Mouse (Mus musculus): Measurements from ENCODE around the gene Ptbp3. TPM values are rescaled to one million over a fixed set of nuclear protein-coding genes. Genes with fewer than 3 reads are reported as not detected.
"Not testable (repeated sequence)": the region's sequence is repeated elsewhere in the genome, so short reads cannot be mapped to it uniquely, and the experiment has no call there.

Gene Ptbp3
- polyA plus RNA-seq, 1 experiment: 13.6 TPM

DNA sequence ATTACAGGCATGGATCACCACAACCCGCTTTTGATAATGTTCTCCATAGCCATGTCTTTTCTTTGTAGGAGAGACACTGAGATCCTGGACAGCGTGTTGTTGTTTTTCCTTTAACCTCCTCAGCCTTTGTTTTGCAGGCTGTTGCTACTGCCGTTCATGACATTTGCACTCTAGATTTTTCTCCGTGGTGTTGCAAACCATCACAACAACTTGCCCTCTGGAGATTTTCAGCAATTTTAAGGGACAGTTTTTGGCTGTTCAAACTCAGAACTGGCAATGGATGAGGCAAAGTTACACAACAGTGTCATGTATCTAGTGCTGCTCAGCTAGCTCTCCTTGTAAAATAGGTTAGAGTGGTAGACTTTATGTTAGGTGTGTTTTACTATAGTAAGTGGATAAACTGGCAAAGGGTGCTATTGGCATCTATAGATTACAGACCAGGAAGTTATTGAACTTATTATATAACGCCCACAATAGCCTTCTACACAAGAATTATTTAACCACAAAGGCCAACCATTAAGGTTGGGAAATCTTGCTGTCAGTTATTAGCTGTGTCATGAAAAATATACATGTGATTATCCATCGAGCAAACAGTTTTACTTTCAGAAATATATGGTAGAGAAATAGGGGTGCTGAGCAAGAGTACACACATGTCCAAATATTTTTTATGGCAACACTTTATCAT, 18.6 kb upstream of the Ptbp3 start:
- Histone ChIP-seq H3K27ac (ENCODE audit: control insufficient read depth, insufficient read depth, low read depth, low read length) (no peak overlapping the region), H3K27me3 (ENCODE audit: control insufficient read depth, insufficient read depth, low read length) (no peaks in the 10 kb centered on the region), H3K36me3 (ENCODE audit: control insufficient read depth, insufficient read depth, low read length) (no peaks in the 10 kb centered on the region), H3K4me3 (ENCODE audit: control insufficient read depth, low read depth, low read length) (no peak overlapping the region), H3K4me1 (ENCODE audit: control insufficient read depth, insufficient read depth, low read length) (no peaks in the 10 kb centered on the region)
- TF ChIP-seq POLR2A (IDR thresholded peaks at IDR 0.05; ENCODE audit: control insufficient read depth, low read depth, low read length) (no peak), CTCF (IDR thresholded peaks at IDR 0.05; ENCODE audit: control insufficient read depth, insufficient read depth, insufficient replicate concordance, low read depth, low read length) (no peak)

DNA sequence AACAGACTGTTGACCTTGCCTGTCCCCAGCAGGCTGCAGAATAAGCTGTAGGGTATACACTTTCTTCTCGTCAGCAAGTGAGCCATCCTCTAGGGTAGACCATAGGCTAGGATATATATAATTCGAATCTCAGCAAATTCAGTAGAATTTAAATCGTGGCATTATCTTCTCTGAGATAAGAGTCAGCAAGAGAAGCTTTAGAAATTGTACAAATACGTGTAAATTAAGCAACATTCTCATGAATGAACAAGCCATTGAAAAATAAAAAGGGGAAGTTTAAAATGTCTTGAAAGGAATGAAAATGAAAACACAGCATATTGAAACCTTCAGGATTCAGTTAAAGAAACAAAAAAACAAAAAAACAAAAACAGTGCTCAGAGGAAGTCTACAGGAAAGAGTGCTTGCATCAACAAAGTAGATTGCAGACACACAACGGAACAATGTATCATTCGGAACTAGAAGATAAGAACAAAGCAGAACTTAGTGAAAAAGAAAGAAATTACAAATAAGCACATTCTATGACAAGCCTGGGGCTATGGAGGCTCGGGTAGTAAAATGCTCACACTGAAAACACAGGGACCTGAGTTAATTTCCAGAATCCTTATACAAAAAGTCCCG, 16.5 kb upstream of the Ptbp3 start:
- no peak overlapping the region for H3K4me3 ChIP-seq (ENCODE audit: control insufficient read depth, low read depth, low read length)
- TF ChIP-seq POLR2A (IDR thresholded peaks at IDR 0.05; ENCODE audit: control insufficient read depth, low read depth, low read length): no peak
- TF ChIP-seq CTCF (IDR thresholded peaks at IDR 0.05; ENCODE audit: control insufficient read depth, insufficient read depth, insufficient replicate concordance, low read depth, low read length): no peak
- no peaks in the 10 kb centered on the region for H3K27me3 ChIP-seq (ENCODE audit: control insufficient read depth, insufficient read depth, low read length)
- no peak overlapping the region for H3K27ac ChIP-seq (ENCODE audit: control insufficient read depth, insufficient read depth, low read depth, low read length)
- H3K36me3 ChIP-seq (ENCODE audit: control insufficient read depth, insufficient read depth, low read length): no peaks in the 10 kb centered on the region
- H3K4me1 ChIP-seq (ENCODE audit: control insufficient read depth, insufficient read depth, low read length): no peaks in the 10 kb centered on the region

DNA sequence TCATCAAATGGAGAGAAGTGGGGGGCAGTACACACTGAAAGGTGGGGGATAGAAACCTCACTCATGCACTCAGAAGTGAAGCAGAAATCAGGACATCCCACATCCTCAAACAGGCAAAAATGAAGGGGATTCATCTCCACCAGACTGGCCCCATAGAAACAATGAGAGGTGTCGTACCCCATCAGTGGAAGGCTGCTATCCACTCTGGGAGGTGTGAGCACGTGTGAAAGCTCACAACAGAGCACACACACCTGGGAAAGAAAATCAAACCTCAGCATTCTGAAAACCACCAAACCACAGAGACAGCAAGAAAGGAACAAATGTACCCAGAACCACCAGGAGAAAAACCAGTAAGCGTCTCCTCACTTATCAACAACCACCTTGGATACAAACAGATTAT, 15.0 kb upstream of the Ptbp3 start:
- TF ChIP-seq POLR2A (IDR thresholded peaks at IDR 0.05; ENCODE audit: control insufficient read depth, low read depth, low read length): no peak
- TF ChIP-seq CTCF (IDR thresholded peaks at IDR 0.05; ENCODE audit: control insufficient read depth, insufficient read depth, insufficient replicate concordance, low read depth, low read length): no peak
- Histone ChIP-seq H3K27ac (ENCODE audit: control insufficient read depth, insufficient read depth, low read depth, low read length) (no peak overlapping the region), H3K4me1 (ENCODE audit: control insufficient read depth, insufficient read depth, low read length) (no peaks in the 10 kb centered on the region)

DNA sequence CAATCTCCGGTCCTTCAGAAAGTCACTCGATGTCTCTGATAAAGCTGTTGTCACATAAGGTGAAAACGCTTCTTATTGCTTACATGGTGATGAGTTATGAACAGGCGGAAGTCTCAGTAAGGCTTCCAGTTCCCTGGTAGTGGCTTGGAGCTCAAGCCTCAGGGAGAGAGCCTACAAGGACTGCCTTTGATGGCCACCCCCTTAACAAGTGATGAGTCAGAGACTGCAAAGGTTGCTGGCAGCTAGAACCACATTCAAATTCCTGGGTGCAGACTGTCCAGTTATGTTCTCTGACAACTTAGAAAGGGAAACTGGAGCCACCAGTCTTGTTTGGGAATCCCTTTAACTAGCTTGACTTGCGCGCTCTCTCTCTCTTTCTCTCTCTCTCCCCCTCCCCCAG, 11.0 kb upstream of the Ptbp3 start:
- Histone ChIP-seq H3K27me3 (ENCODE audit: control insufficient read depth, insufficient read depth, low read length) (no peaks in the 10 kb centered on the region), H3K4me3 (ENCODE audit: control insufficient read depth, low read depth, low read length) (no peak overlapping the region)

More for the DNA sequence above, 15.0 kb upstream of the Ptbp3 start:
- no peak overlapping the region for H3K4me3 ChIP-seq (ENCODE audit: control insufficient read depth, low read depth, low read length)
- H3K36me3 ChIP-seq (ENCODE audit: control insufficient read depth, insufficient read depth, low read length): no peaks in the 10 kb centered on the region
- no peaks in the 10 kb centered on the region for H3K27me3 ChIP-seq (ENCODE audit: control insufficient read depth, insufficient read depth, low read length)

DNA sequence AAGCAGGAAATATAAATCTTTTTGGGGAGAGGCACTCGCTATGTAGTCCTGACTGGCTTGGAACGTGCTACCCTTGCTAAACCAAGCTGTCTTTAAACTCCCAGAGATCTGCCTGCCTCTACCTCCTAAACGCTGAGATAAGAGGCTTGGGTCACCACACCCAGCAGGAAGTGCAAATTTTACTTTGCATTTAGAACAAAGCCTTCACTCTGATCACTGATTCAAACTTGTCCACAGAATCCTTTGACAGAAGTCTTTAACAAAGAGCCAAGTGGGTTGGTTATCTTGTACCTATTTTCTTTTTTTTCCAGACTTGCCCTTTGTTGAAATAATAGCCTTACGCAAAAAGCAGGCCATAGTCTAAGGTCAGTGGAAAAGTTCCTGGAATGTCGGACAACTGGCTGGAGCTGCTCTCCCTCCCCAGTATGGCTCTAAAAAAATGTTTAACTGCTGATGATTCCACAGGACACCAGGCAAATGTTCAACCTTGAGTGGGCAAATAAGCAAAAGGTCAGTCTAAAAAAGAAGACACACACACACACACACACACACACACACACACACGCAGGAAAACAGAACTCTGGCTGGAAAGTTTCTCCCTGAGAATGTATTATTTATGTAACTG, 9.0 kb upstream of the Ptbp3 start:
- H3K4me1 ChIP-seq (ENCODE audit: control insufficient read depth, insufficient read depth, low read length): no peaks in the 10 kb centered on the region
- H3K27ac ChIP-seq (ENCODE audit: control insufficient read depth, insufficient read depth, low read depth, low read length): no peak overlapping the region
- no peaks in the 10 kb centered on the region for H3K27me3 ChIP-seq (ENCODE audit: control insufficient read depth, insufficient read depth, low read length)
- TF ChIP-seq POLR2A (IDR thresholded peaks at IDR 0.05; ENCODE audit: control insufficient read depth, low read depth, low read length): no peak
- no peak for TF ChIP-seq CTCF (IDR thresholded peaks at IDR 0.05; ENCODE audit: control insufficient read depth, insufficient read depth, insufficient replicate concordance, low read depth, low read length)
- no peaks in the 10 kb centered on the region for H3K36me3 ChIP-seq (ENCODE audit: control insufficient read depth, insufficient read depth, low read length)
- H3K4me3 ChIP-seq (ENCODE audit: control insufficient read depth, low read depth, low read length): no peak overlapping the region

More for the DNA sequence above, 11.0 kb upstream of the Ptbp3 start:
- Histone ChIP-seq H3K4me1 (ENCODE audit: control insufficient read depth, insufficient read depth, low read length) (no peaks in the 10 kb centered on the region), H3K27ac (ENCODE audit: control insufficient read depth, insufficient read depth, low read depth, low read length) (no peak overlapping the region), H3K36me3 (ENCODE audit: control insufficient read depth, insufficient read depth, low read length) (no peaks in the 10 kb centered on the region)
- TF ChIP-seq CTCF (IDR thresholded peaks at IDR 0.05; ENCODE audit: control insufficient read depth, insufficient read depth, insufficient replicate concordance, low read depth, low read length): no peak
- TF ChIP-seq POLR2A (IDR thresholded peaks at IDR 0.05; ENCODE audit: control insufficient read depth, low read depth, low read length): no peak

DNA sequence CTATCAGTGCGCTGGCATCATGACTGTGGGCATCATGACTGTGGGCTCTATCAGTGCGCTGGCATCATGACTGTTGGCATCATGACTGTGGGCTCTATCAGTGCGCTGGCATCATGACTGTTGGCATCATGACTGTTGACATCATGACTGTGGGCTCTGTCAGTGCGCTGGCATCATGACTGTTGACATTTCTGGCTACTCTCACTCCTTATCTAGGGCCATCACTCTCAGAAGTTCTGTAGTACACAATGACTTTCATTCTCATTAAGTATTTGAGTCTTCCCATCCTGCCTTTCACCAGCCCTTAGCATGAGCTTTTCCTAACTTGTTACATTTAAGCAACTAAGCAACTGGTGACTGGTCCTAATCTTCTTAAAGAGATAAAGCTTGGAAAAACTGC, 8.2 kb upstream of the Ptbp3 start:
- H3K36me3 ChIP-seq (ENCODE audit: control insufficient read depth, insufficient read depth, low read length); H3K27ac ChIP-seq (ENCODE audit: control insufficient read depth, insufficient read depth, low read depth, low read length); H3K27me3 ChIP-seq (ENCODE audit: control insufficient read depth, insufficient read depth, low read length); H3K4me3 ChIP-seq (ENCODE audit: control insufficient read depth, low read depth, low read length); H3K4me1 ChIP-seq (ENCODE audit: control insufficient read depth, insufficient read depth, low read length): not testable (repeated sequence)

DNA sequence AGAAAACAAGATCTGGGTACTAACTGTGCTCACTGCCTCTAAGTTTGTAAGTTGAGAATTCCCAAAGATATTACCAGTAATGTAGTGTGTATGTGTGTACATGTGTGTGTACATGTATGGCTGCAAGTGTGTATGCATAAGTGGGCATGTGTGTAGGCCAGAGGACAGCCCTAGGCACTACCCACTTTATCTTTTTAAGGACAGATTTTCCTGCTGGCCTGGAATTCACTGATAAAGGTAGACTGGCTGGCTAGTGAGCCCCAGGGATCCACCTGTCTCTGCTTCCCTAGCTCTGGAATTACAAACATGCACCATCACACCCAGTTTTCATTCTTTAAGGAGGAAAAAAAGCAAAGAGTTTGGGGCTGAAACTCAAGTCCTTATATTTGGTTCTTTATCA, 6.0 kb upstream of the Ptbp3 start:
- no peaks in the 10 kb centered on the region for H3K4me1 ChIP-seq (ENCODE audit: control insufficient read depth, insufficient read depth, low read length)
- TF ChIP-seq POLR2A (IDR thresholded peaks at IDR 0.05; ENCODE audit: control insufficient read depth, low read depth, low read length) (no peak), CTCF (IDR thresholded peaks at IDR 0.05; ENCODE audit: control insufficient read depth, insufficient read depth, insufficient replicate concordance, low read depth, low read length) (no peak)
- no peak overlapping the region for H3K4me3 ChIP-seq (ENCODE audit: control insufficient read depth, low read depth, low read length)
- no peaks in the 10 kb centered on the region for H3K36me3 ChIP-seq (ENCODE audit: control insufficient read depth, insufficient read depth, low read length)
- H3K27ac ChIP-seq (ENCODE audit: control insufficient read depth, insufficient read depth, low read depth, low read length): no peak overlapping the region
- H3K27me3 ChIP-seq (ENCODE audit: control insufficient read depth, insufficient read depth, low read length): no peaks in the 10 kb centered on the region
